Mouse (Mus musculus) kidney, adult 2 months (tissue): Measurements from ENCODE around the gene Rhebl1.

Source experiments
- CTCF ChIP-seq: fragments of 200-500 bp; conservative IDR thresholded peaks from 2 replicates; pipeline ENCODE4 v1.5.1; 2011; ENCODE audit warnings: low read depth, mild to moderate bottlenecking, control low read depth, low read length, moderate library complexity, mixed read lengths; ENCODE audit not compliant: insufficient read depth, insufficient read length
- POLR2A ChIP-seq: fragments of 200-500 bp; IDR thresholded peaks from one replicate; pipeline ENCODE4 v1.6.1; 2011; ENCODE audit warnings: low read depth, low read length, control low read depth

DNA sequence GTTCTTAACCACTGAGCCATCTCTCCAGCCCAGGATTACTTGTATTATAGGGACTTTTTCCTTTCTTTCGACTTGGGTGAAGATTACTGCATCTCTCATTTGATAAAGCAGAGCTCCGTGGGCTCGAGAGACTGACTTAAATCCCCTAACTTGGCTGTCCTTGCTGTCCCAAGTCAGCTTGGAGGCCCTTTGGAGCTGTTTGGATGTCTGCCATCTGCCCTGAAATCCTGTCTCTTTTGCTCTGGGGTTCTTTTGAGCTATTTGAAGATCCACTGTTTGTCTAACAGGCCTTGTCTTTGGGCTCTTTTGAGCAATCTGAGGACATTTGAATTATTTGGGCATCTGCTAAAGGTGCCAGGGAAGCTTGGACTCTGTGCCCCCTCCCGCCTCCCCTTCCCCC is 47.7 kb upstream of the Rhebl1 start:
- no peak for TF ChIP-seq CTCF
- no peak for TF ChIP-seq POLR2A
